Mouse (Mus musculus): Measurements from ENCODE around the gene Csdc2.
A peak's percentile ranks its signal among the peaks of the same experiment; 100 is the strongest.

- TF ChIP-seq CTCF (IDR thresholded peaks at IDR 0.05; ENCODE audit: low read depth) (peak; percentile 75), EP300 (IDR thresholded peaks at IDR 0.05; ENCODE audit: low read depth) (no peak)
Measured at GRCm38 (mm10) chr15:81938246-81938645, 1.7 kb downstream of the Csdc2 start.
